Mouse (Mus musculus): ENCODE results near the gene Sun5. TPM values are rescaled to one million over a fixed set of nuclear protein-coding genes. Genes with fewer than 3 reads are reported as not detected.

Gene Sun5
- total RNA-seq (2014; fragmentation: Nextera tagmentation) (not detected in 2 replicates), total RNA-seq (2017) (not detected in 2 replicates), polyA plus RNA-seq (2012) (not detected in 2 replicates)

DNA sequence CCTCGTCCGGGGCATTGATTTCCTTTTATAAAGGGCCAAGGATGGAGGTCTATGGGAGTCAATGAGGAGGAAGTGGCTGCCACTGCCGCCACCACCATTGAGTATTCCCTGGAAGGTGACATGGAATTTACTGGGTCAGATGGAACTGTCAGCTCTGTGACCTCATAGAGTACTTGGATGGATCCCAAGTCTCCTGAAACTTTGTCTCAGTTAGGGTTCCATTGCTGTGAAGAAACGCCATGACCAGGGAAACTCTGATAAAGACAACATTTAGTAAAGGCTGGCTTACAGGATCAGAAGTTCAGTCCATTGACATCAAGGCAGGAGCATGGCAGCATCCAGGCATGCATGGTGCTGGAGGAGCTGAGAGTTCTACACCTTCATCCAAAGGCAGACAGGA, at the start of gene Sun5:
Gene Sun5, minus strand, starts transcription at position 101 of the 400 bp plus-strand sequence.
- ATAC-seq (ENCODE audit: extremely low read depth, insufficient number of reproducible peaks, low FRiP score, poor library complexity, severe bottlenecking): no peak
- Histone ChIP-seq H3K4me1 (ENCODE audit: insufficient read depth, low read depth, low read length) (no peaks in the 10 kb centered on the region), H3K36me3 (replicated peaks) (no peaks in the 10 kb centered on the region), H3K9me3 (replicated peaks) (no peaks in the 10 kb centered on the region), H3K4me3 (ENCODE audit: low read depth, low read length) (no peak within 1 kb of the TSS), H3K27me3 (ENCODE audit: insufficient read depth, low read length) (peaks cover 2% of the 10 kb centered on the region; the same call in 1 of the 2 replicates)
- TF ChIP-seq POLR2AphosphoS5 (IDR thresholded peaks at IDR 0.05; ENCODE audit: insufficient replicate concordance, low read depth, low read length): no peak
- TF ChIP-seq GATA2 (IDR thresholded peaks at IDR 0.05; ENCODE audit: borderline replicate concordance, low read depth, low read length): no peak
- no peak for TF ChIP-seq GATA1 (IDR thresholded peaks at IDR 0.05; ENCODE audit: borderline replicate concordance, low read length)
- TF ChIP-seq CTCF (IDR thresholded peaks at IDR 0.05; ENCODE audit: low read depth, low read length): no peak
- TF ChIP-seq TAL1 (conservative IDR thresholded peaks at IDR 0.05; ENCODE audit: low read depth, low read length): no peak
- no peak for DNase-seq (ENCODE audit: low spot score)

DNA sequence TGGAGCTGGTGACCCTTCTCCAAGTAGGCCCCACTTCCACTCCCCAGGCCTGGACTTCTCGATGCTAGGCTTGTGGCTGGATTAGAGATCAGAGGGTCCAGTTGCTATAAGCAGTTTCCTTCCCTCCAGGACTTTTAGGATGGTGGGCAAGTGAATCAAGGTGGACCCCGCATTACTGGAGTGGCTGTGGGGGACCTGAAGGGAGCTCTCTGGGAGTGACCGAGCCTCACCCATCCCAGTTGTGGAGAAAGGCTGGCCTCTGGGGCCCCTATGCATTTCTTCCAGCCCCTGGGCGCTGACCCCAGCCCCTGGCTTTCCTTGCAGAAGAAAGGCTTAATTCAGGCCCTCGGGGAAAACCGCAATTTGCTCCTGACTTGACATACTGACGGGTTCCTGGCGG, 47.0 kb upstream of the Sun5 start, which contains the start of gene Bpifb3:
Gene Bpifb3, plus strand, starts transcription at position 301 of the 400 bp plus-strand sequence.
- no peak for TF ChIP-seq CTCF (IDR thresholded peaks at IDR 0.05; ENCODE audit: low read depth, low read length)
- no peak for TF ChIP-seq TAL1 (conservative IDR thresholded peaks at IDR 0.05; ENCODE audit: low read depth, low read length)
- H3K27me3 ChIP-seq (ENCODE audit: insufficient read depth, low read length): no peaks in the 10 kb centered on the region; the same call in none of the 2 replicates

DNA sequence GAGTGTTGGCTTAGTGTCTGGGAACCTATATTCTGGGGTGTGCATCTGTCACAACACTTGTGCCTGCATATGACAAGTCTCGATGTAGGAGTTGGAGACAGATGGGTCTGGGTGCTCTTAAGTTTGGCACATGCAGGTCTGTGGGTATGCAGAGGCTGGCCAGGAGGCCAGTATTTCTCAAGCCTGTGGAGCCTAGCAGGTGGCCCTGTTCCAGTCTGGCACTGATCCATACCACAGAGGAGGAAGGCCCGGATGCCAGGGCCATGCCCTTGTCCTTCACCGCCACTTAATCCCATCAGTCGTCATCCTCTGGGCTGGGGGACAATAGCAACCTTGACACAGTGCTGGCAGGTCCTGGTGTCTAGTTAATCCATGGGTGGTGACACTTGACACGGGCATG, 43.3 kb upstream of the Sun5 start:
- no peaks in the 10 kb centered on the region for H3K4me1 ChIP-seq (ENCODE audit: insufficient read depth, low read depth, low read length)
- no peak for DNase-seq (ENCODE audit: low spot score)
- H3K27me3 ChIP-seq (ENCODE audit: insufficient read depth, low read length): no peaks in the 10 kb centered on the region; the same call in 1 of the 2 replicates
- TF ChIP-seq GATA2 (IDR thresholded peaks at IDR 0.05; ENCODE audit: borderline replicate concordance, low read depth, low read length) (no peak), POLR2AphosphoS5 (IDR thresholded peaks at IDR 0.05; ENCODE audit: insufficient replicate concordance, low read depth, low read length) (no peak), TAL1 (conservative IDR thresholded peaks at IDR 0.05; ENCODE audit: low read depth, low read length) (no peak), GATA1 (IDR thresholded peaks at IDR 0.05; ENCODE audit: borderline replicate concordance, low read length) (no peak), CTCF (IDR thresholded peaks at IDR 0.05; ENCODE audit: low read depth, low read length) (no peak)
- H3K9me3 ChIP-seq (replicated peaks): no peaks in the 10 kb centered on the region
- no peak overlapping the region for H3K4me3 ChIP-seq (ENCODE audit: low read depth, low read length)
- no peak for ATAC-seq (ENCODE audit: extremely low read depth, insufficient number of reproducible peaks, low FRiP score, poor library complexity, severe bottlenecking)
- H3K36me3 ChIP-seq (replicated peaks): no peaks in the 10 kb centered on the region

More for the DNA sequence above, 47.0 kb upstream of the Sun5 start, which contains the start of gene Bpifb3:
- ATAC-seq (ENCODE audit: extremely low read depth, insufficient number of reproducible peaks, low FRiP score, poor library complexity, severe bottlenecking): no peak
- Histone ChIP-seq H3K9me3 (replicated peaks) (no peaks in the 10 kb centered on the region), H3K36me3 (replicated peaks) (no peaks in the 10 kb centered on the region), H3K4me3 (ENCODE audit: low read depth, low read length) (no peak within 1 kb of the TSS), H3K4me1 (ENCODE audit: insufficient read depth, low read depth, low read length) (no peaks in the 10 kb centered on the region)
- no peak for DNase-seq (ENCODE audit: low spot score)

DNA sequence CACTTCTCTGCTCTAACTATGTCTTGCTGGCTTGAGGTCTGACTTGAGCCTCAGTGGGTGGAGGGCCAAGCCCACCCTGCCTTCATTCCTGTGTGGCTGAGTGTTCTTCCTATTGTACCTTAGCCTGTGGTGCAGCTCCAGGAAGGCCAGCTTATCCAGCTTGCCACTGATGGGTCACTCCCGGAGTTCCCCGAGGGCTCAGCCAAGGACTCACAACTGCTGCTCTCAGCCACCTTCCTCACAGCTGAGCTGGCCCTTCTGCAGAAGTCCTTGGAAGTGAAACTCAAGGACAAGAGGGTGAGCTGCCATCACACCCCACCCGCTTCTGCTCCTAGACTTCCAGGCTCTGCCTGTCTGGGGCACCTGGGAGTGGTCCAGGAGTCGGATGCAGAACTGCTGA, 35.7 kb upstream of the Sun5 start:
- TF ChIP-seq GATA1 (IDR thresholded peaks at IDR 0.05; ENCODE audit: borderline replicate concordance, low read length) (no peak), CTCF (IDR thresholded peaks at IDR 0.05; ENCODE audit: low read depth, low read length) (no peak), POLR2AphosphoS5 (IDR thresholded peaks at IDR 0.05; ENCODE audit: insufficient replicate concordance, low read depth, low read length) (no peak), TAL1 (conservative IDR thresholded peaks at IDR 0.05; ENCODE audit: low read depth, low read length) (no peak)
- H3K9me3 ChIP-seq (replicated peaks): no peaks in the 10 kb centered on the region
- H3K27me3 ChIP-seq (ENCODE audit: insufficient read depth, low read length): peaks cover 3% of the 10 kb centered on the region; the same call in 1 of the 2 replicates
- no peaks in the 10 kb centered on the region for H3K4me1 ChIP-seq (ENCODE audit: insufficient read depth, low read depth, low read length)
- no peak for ATAC-seq (ENCODE audit: extremely low read depth, insufficient number of reproducible peaks, low FRiP score, poor library complexity, severe bottlenecking)
- H3K4me3 ChIP-seq (ENCODE audit: low read depth, low read length): no peak overlapping the region
- DNase-seq (ENCODE audit: low spot score): no peak
- no peaks in the 10 kb centered on the region for H3K36me3 ChIP-seq (replicated peaks)

DNA sequence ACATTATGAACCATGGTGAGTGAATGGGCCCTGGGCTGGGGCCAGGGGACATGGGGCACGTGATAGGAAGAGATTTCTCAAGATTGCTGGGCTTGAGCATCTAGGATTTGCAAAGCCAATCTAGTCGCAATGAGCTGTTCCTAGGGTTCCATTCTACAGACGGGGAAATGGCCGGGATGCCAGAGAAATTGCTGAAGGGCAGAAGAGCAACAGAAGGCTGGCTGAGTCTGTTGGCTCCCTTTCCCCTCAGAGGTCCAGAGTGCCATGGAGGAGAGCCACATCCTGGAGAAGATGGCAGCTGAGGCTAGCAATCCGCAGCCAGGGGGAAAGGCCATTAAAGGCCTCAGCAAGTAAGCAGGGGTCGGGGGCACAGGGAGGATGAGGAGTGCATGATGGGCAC, 31.8 kb upstream of the Sun5 start:
- Histone ChIP-seq H3K4me3 (ENCODE audit: low read depth, low read length) (no peak overlapping the region), H3K9me3 (replicated peaks) (no peaks in the 10 kb centered on the region), H3K4me1 (ENCODE audit: insufficient read depth, low read depth, low read length) (no peaks in the 10 kb centered on the region), H3K27me3 (ENCODE audit: insufficient read depth, low read length) (peaks cover 3% of the 10 kb centered on the region; the same call in 1 of the 2 replicates), H3K36me3 (replicated peaks) (no peaks in the 10 kb centered on the region)
- no peak for DNase-seq (ENCODE audit: low spot score)
- TF ChIP-seq GATA2 (IDR thresholded peaks at IDR 0.05; ENCODE audit: borderline replicate concordance, low read depth, low read length) (no peak), POLR2AphosphoS5 (IDR thresholded peaks at IDR 0.05; ENCODE audit: insufficient replicate concordance, low read depth, low read length) (no peak), CTCF (IDR thresholded peaks at IDR 0.05; ENCODE audit: low read depth, low read length) (no peak), TAL1 (conservative IDR thresholded peaks at IDR 0.05; ENCODE audit: low read depth, low read length) (no peak), GATA1 (IDR thresholded peaks at IDR 0.05; ENCODE audit: borderline replicate concordance, low read length) (no peak)
- ATAC-seq (ENCODE audit: extremely low read depth, insufficient number of reproducible peaks, low FRiP score, poor library complexity, severe bottlenecking): no peak

DNA sequence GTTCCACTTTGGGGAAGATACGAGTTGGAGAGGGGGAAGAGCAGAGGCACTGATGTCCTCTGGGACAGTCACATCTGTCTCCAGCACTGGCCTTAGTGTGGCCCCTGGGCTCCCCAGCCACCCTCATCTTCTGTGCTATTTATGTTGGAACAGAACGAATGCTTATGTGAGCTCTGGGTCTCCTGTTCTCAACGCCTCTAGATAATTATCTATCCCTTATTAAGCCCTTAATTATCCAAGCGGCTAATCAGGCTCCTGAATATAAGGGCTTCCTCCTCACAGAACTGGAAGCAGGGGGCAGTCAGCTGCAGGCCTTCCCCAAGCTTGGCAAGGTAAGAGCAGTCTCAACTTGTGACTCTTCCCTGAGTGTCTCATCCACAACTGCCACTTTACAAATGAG, 29.2 kb upstream of the Sun5 start, which contains the start of gene Bpifb6:
Gene Bpifb6, plus strand, starts transcription at position 301 of the 400 bp plus-strand sequence.
- TF ChIP-seq GATA2 (IDR thresholded peaks at IDR 0.05; ENCODE audit: borderline replicate concordance, low read depth, low read length): no peak
- H3K4me1 ChIP-seq (ENCODE audit: insufficient read depth, low read depth, low read length): no peaks in the 10 kb centered on the region
- ATAC-seq (ENCODE audit: extremely low read depth, insufficient number of reproducible peaks, low FRiP score, poor library complexity, severe bottlenecking) (no peak), DNase-seq (ENCODE audit: low spot score) (no peak)
- H3K27me3 ChIP-seq (ENCODE audit: insufficient read depth, low read length): no peaks in the 10 kb centered on the region; the same call in 1 of the 2 replicates
- no peaks in the 10 kb centered on the region for H3K36me3 ChIP-seq (replicated peaks)
- no peak within 1 kb of the TSS for H3K4me3 ChIP-seq (ENCODE audit: low read depth, low read length)
- no peaks in the 10 kb centered on the region for H3K9me3 ChIP-seq (replicated peaks)

DNA sequence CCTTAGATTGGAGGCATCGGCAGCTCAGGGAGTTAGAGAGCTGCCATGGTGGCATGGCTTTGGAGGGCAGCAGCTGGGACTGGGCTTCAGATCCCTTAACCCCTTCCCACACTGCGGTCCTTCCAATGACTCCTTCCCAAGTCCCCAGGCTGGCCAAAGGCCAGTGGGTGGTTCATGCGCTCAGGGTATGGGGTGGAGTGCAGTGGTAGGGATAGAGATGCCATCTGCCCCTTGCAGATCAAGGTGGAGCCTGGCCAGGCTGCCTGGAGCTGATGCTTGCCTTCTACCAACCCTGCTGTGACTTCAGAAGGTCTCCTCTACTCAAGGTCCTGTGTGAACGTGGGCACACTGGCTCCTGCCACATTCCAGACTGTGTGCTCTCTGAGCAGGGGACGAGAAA, 28.2 kb upstream of the Sun5 start:
- no peaks in the 10 kb centered on the region for H3K4me1 ChIP-seq (ENCODE audit: insufficient read depth, low read depth, low read length)
- no peaks in the 10 kb centered on the region for H3K9me3 ChIP-seq (replicated peaks)
- no peaks in the 10 kb centered on the region; the same call in 1 of the 2 replicates for H3K27me3 ChIP-seq (ENCODE audit: insufficient read depth, low read length)

More for the DNA sequence above, 28.2 kb upstream of the Sun5 start:
- Histone ChIP-seq H3K36me3 (replicated peaks) (no peaks in the 10 kb centered on the region), H3K4me3 (ENCODE audit: low read depth, low read length) (no peak overlapping the region)
- ATAC-seq (ENCODE audit: extremely low read depth, insufficient number of reproducible peaks, low FRiP score, poor library complexity, severe bottlenecking) (no peak), DNase-seq (ENCODE audit: low spot score) (no peak)
- no peak for TF ChIP-seq GATA2 (IDR thresholded peaks at IDR 0.05; ENCODE audit: borderline replicate concordance, low read depth, low read length)
- no peak for TF ChIP-seq TAL1 (conservative IDR thresholded peaks at IDR 0.05; ENCODE audit: low read depth, low read length)
- TF ChIP-seq GATA1 (IDR thresholded peaks at IDR 0.05; ENCODE audit: borderline replicate concordance, low read length): no peak
- TF ChIP-seq POLR2AphosphoS5 (IDR thresholded peaks at IDR 0.05; ENCODE audit: insufficient replicate concordance, low read depth, low read length): no peak
- no peak for TF ChIP-seq CTCF (IDR thresholded peaks at IDR 0.05; ENCODE audit: low read depth, low read length)
